ENCODE assay signal across 16 mouse cellular contexts in genomic region chr6:35645210-35645609, GRCm38 (mm10).
"Had no signal": no experiment of that assay in that cellular context is flagged by ENCODE, and none has a peak within 500 bp of the region (broad histone marks: within the 10 kb centered on the region; RNA-seq: fewer than 3 reads in every experiment).

No protein-coding gene starts in this region.

- H3K36me3 ChIP-seq: neural tube, embryonic 13.5 days; neural tube, embryonic 15.5 days; stomach, embryonic 15.5 days had no signal

- H3K9ac ChIP-seq: neural tube, embryonic 13.5 days; neural tube, embryonic 15.5 days; stomach, embryonic 15.5 days had no signal

- H3K4me3 ChIP-seq: neural tube, embryonic 13.5 days; neural tube, embryonic 15.5 days; stomach, embryonic 15.5 days had no signal

- H3K4me2 ChIP-seq: neural tube, embryonic 13.5 days; neural tube, embryonic 15.5 days; stomach, embryonic 15.5 days had no signal

- H3K27me3 ChIP-seq: neural tube, embryonic 13.5 days; neural tube, embryonic 15.5 days; stomach, embryonic 15.5 days had no signal

- DNase-seq: retina, postnatal 1 day; right cerebral cortex, adult 18-20 months; right cerebral cortex, postnatal 14 days; right cerebral cortex, postnatal 25 days; right cerebral cortex, postnatal 4 days; spleen, adult 18-20 months; thymus, adult 18-20 months; thymus, adult 2 months; thymus, postnatal 14 days; thymus, postnatal 25 days; thymus, postnatal 36 days; thymus, postnatal 4 days had no signal

- H3K4me1 ChIP-seq: neural tube, embryonic 13.5 days; neural tube, embryonic 15.5 days; stomach, embryonic 15.5 days had no signal

- H3K9me3 ChIP-seq: neural tube, embryonic 13.5 days; neural tube, embryonic 15.5 days; stomach, embryonic 15.5 days had no signal

- H3K27ac ChIP-seq: neural tube, embryonic 13.5 days; neural tube, embryonic 15.5 days; stomach, embryonic 15.5 days; stomach, postnatal 0 days had no signal
